ENCODE assay signal across 24 mouse cellular contexts in genomic region chr9:23192567-23193331, GRCm38 (mm10). TPM values are rescaled to one million over a fixed set of nuclear protein-coding genes. Genes with fewer than 3 reads are reported as not detected.
DNase-seq lines count a peak whose midpoint lies in the region; ATAC-seq and TF ChIP-seq lines count a peak whose summit lies in the region.
"Had no signal": no experiment of that assay in that cellular context is flagged by ENCODE, and none has a peak within 500 bp of the region (broad histone marks: within the 10 kb centered on the region; RNA-seq: fewer than 3 reads in every experiment).

No protein-coding gene starts in this region.

- intact Hi-C loops in gastrocnemius, adult 2 months (cut with DNase I), result no loop called here
- intact Hi-C loops in gastrocnemius, postnatal 14 days (cut with DNase I; ENCODE audit: low total_unique reads), result no loop called here

- H3K4me3 ChIP-seq in gastrocnemius, adult 2 months, result no peak overlapping the region
- H3K4me3 ChIP-seq in layer of hippocampus, adult 2 months, result no peak overlapping the region
- H3K4me3 ChIP-seq in lung, embryonic 16.5 days (ENCODE audit: low read length), result no peak overlapping the region
- H3K4me3 ChIP-seq: forebrain, embryonic 15.5 days; hindbrain, embryonic 15.5 days; kidney, embryonic 15.5 days; limb, embryonic 13.5 days; liver, embryonic 15.5 days; midbrain, embryonic 10.5 days; neural tube, embryonic 15.5 days had no signal

- DNase-seq in gastrocnemius, adult 2 months, result no peak
- DNase-seq in gastrocnemius, postnatal 14 days, result no peak
- DNase-seq in layer of hippocampus, adult 2 months (ENCODE audit: low spot score in 2 of 2), result no peak
- DNase-seq in layer of hippocampus, adult 9-11 months, result no peak
- no peak for DNase-seq in lung, adult 18-20 months
- DNase-seq in ZHBTc4 (ENCODE audit: low read depth, low spot score), result peak; percentile 3
- no peak for DNase-seq in embryo, embryonic 11 days
- DNase-seq: adrenal gland, postnatal 25 days; cerebellum, adult 8-10 months; cerebellum, postnatal 36 days; gastrocnemius, postnatal 36 days; right cerebral cortex, adult 18-20 months; thymus, adult 2 months; thymus, postnatal 4 days had no signal

- 0 out of 2 replicates have a peak, but pooled peaks cover 2% of the 10 kb centered on the region for H3K4me1 ChIP-seq in lung, embryonic 16.5 days (replicated peaks; ENCODE audit: control insufficient read depth, insufficient read depth, low read length)
- H3K4me1 ChIP-seq: forebrain, embryonic 15.5 days; hindbrain, embryonic 15.5 days; kidney, embryonic 15.5 days; liver, embryonic 15.5 days; midbrain, embryonic 10.5 days; neural tube, embryonic 15.5 days had no signal

- 68% methylated on average over 3 of the region's 3 CpGs for WGBS in lung, embryonic 16.5 days

- TF ChIP-seq CTCF in gastrocnemius, adult 2 months (IDR thresholded peaks at IDR 0.05), result peak; percentile 7; the same call in 1 of the 2 replicates
- peak; percentile 58 for TF ChIP-seq CTCF in layer of hippocampus, adult 2 months (conservative IDR thresholded peaks at IDR 0.05)

- H3K36me3 ChIP-seq in lung, embryonic 16.5 days (ENCODE audit: control insufficient read depth, insufficient read depth, low read length), result no peaks in the 10 kb centered on the region
- H3K36me3 ChIP-seq: forebrain, embryonic 15.5 days; hindbrain, embryonic 15.5 days; kidney, embryonic 15.5 days; limb, embryonic 13.5 days; liver, embryonic 15.5 days; midbrain, embryonic 10.5 days; neural tube, embryonic 15.5 days had no signal

- H3K27me3 ChIP-seq in lung, embryonic 16.5 days (ENCODE audit: control insufficient read depth, insufficient read depth, low read depth, low read length), result no peaks in the 10 kb centered on the region
- H3K27me3 ChIP-seq: forebrain, embryonic 15.5 days; hindbrain, embryonic 15.5 days; kidney, embryonic 15.5 days; limb, embryonic 13.5 days; liver, embryonic 15.5 days; neural tube, embryonic 15.5 days had no signal

- no peak overlapping the region for H3K27ac ChIP-seq in gastrocnemius, adult 2 months
- no peak overlapping the region for H3K27ac ChIP-seq in layer of hippocampus, adult 2 months
- H3K27ac ChIP-seq in lung, embryonic 16.5 days (ENCODE audit: low read length), result peak overlapping the region; percentile 64; the same call in 1 of the 2 replicates
- H3K27ac ChIP-seq: forebrain, embryonic 15.5 days; hindbrain, embryonic 15.5 days; kidney, embryonic 15.5 days; limb, embryonic 13.5 days; liver, embryonic 15.5 days; midbrain, embryonic 10.5 days; neural tube, embryonic 15.5 days had no signal

- ATAC-seq in lung, embryonic 16.5 days (ENCODE audit: low read depth), result peak; percentile 83
- ATAC-seq: forebrain, embryonic 15.5 days; intestine, embryonic 16.5 days had no signal

- H3K9ac ChIP-seq in lung, embryonic 16.5 days (ENCODE audit: low read length), result no peak overlapping the region
- H3K9ac ChIP-seq: forebrain, embryonic 15.5 days; hindbrain, embryonic 15.5 days; kidney, embryonic 15.5 days; limb, embryonic 13.5 days; liver, embryonic 15.5 days; neural tube, embryonic 15.5 days had no signal

- no peaks in the 10 kb centered on the region for H3K9me3 ChIP-seq in lung, embryonic 16.5 days (ENCODE audit: control insufficient read depth, low read length)
- H3K9me3 ChIP-seq: forebrain, embryonic 15.5 days; hindbrain, embryonic 15.5 days; kidney, embryonic 15.5 days; limb, embryonic 13.5 days; liver, embryonic 15.5 days; midbrain, embryonic 10.5 days; neural tube, embryonic 15.5 days had no signal

- H3K4me2 ChIP-seq in lung, embryonic 16.5 days (ENCODE audit: low read depth, low read length), result no peak overlapping the region
- H3K4me2 ChIP-seq: forebrain, embryonic 15.5 days; hindbrain, embryonic 15.5 days; kidney, embryonic 15.5 days; limb, embryonic 13.5 days; liver, embryonic 15.5 days; neural tube, embryonic 15.5 days had no signal

RNA-seq across cellular contexts. Expression of gene Bmper, which starts 30.1 kb away (rescaled TPM):
- total RNA-seq in gastrocnemius, adult 2 months (2021), result 1 to 10 TPM; 4.0 to 4.4 TPM
- 1 to 10 TPM; 5.7 to 7.6 TPM for total RNA-seq in gastrocnemius, postnatal 14 days (2021)
- total RNA-seq in layer of hippocampus, adult 2 months (2021), result 1 to 10 TPM; 3.2 to 4.6 TPM
- 30.6 and 31.9 TPM in 2 replicates for polyA plus RNA-seq in lung, embryonic 16.5 days (2015; fragmentation: Nextera tagmentation; extraction: Ambion mirVana)
- total RNA-seq: hematopoietic stem cell, adult 5-6 weeks had no signal
